Mouse (Mus musculus) liver, postnatal 0 days (tissue): Measurements from ENCODE around the gene Atp6v1c2. TPM values are rescaled to one million over a fixed set of nuclear protein-coding genes. Genes with fewer than 3 reads are reported as not detected.

Experiments used
- ATAC-seq: fragments of 200-750 bp; cut with Nextera tagmentation; 2 replicates; pipeline ENCODE4 v1.8.0; 2017; ENCODE audit warnings: mild to moderate bottlenecking, moderate library complexity
- DNase-seq: peaks from one replicate; pipeline ENCODE4 v3.0.0-alpha.2; 2016
- H3K27ac ChIP-seq: fragments of 300-500 bp; sonication (generic); 2 replicates; pipeline ENCODE4 v1.5.1; 2014; ENCODE audit warnings: antibody characterized with exemption, moderate library complexity, mild to moderate bottlenecking, low read depth
- H3K27me3 ChIP-seq: fragments of 300-500 bp; sonication (generic); 2 replicates; pipeline ENCODE4 v1.6.1; 2014; ENCODE audit warnings: low read length, control low read depth, mixed read lengths; ENCODE audit not compliant: insufficient read depth
- H3K36me3 ChIP-seq: fragments of 300-500 bp; sonication (generic); replicated peaks from 2 replicates; pipeline ENCODE4 v1.6.1; 2014; ENCODE audit warnings: mild to moderate bottlenecking, control low read depth, low read length, moderate library complexity, mixed read lengths; ENCODE audit not compliant: insufficient read depth
- H3K4me1 ChIP-seq: fragments of 300-500 bp; sonication (generic); 2 replicates; pipeline ENCODE4 v1.6.1; 2014; ENCODE audit warnings: antibody characterized with exemption, mild to moderate bottlenecking, control low read depth; ENCODE audit not compliant: insufficient read depth
- H3K4me2 ChIP-seq: fragments of 300-500 bp; sonication (generic); 2 replicates; pipeline ENCODE4 v1.6.1; 2014; ENCODE audit warnings: low read depth, mild to moderate bottlenecking, low read length, moderate library complexity, mixed read lengths
- H3K4me3 ChIP-seq: fragments of 300-500 bp; sonication (generic); 2 replicates; pipeline ENCODE4 v1.5.1; 2014; ENCODE audit warnings: low read depth, low read length
- H3K9ac ChIP-seq: fragments of 300-500 bp; sonication (generic); replicated peaks from 2 replicates; pipeline ENCODE4 v1.6.1; 2014; ENCODE audit warnings: mild to moderate bottlenecking, moderate library complexity
- H3K9me3 ChIP-seq: fragments of 300-500 bp; sonication (generic); 2 replicates; pipeline ENCODE4 v1.6.1; 2016; ENCODE audit warnings: mild to moderate bottlenecking, control low read depth, low read length, mixed read lengths
- CTCF ChIP-seq: sonication (generic); IDR thresholded peaks from 2 replicates; pipeline ENCODE4 v1.5.1; 2016; ENCODE audit warnings: antibody characterized with exemption, low read depth
- EP300 ChIP-seq: IDR thresholded peaks from 2 replicates; pipeline ENCODE4 v1.6.1; 2016; ENCODE audit warnings: antibody characterized with exemption, low read depth, mild to moderate bottlenecking
- WGBS: fragments of 180-500 bp; shearing (Covaris S2); extraction: QIAGEN DNeasy Blood & Tissue Kit; methylation state at CpG from one replicate; pipeline ENCODE4 v1.1.7; 2014; ENCODE audit not compliant: insufficient replicate concordance; 5-methylcytosine and 5-hydroxymethylcytosine counted together
- polyA plus RNA-seq: library from polyadenylated mRNA; unstranded; fragments of >200 nt; fragmentation: Nextera tagmentation; extraction: Ambion mirVana; gene quantifications from 2 replicates; pipeline ENCODE4 v1.2.1, GENCODE M21; 2015

Atp6v1c2 gene
- polyA plus RNA-seq, result 0.18 TPM in 2 replicates

DNA sequence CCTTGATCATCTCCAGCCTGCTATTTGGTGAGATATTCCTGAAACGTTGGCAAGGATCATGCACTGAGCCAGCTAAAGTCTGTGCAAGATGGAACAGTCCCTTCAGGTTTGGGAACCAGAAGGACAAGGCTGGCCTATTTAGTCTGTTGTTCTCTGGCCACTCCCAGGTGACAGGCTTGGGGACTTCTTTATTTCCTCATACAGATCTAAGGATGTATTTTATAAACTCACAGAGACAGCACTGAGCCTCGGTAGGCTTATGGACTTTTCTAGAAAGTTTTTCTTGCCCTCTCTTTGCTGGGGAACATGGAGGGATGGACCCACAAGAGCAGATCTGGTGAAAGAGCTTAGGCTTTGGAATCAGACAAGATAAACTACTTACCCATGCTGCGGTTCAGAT, at the start of gene Atp6v1c2:
TSS of gene Atp6v1c2 (minus strand) at position 101 of the 400 bp plus-strand sequence.
- no peaks in the 10 kb centered on the region for H3K9me3 ChIP-seq
- H3K4me2 ChIP-seq, result no peak within 1 kb of the TSS
- H3K27ac ChIP-seq, result no peak within 1 kb of the TSS
- H3K4me1 ChIP-seq, result peaks cover 6% of the 10 kb centered on the region; the same call in 1 of the 2 replicates
- DNase-seq (no peak), ATAC-seq (no peak)
- no peak for TF ChIP-seq CTCF
- TF ChIP-seq EP300, result no peak
- H3K9ac ChIP-seq, result no peak within 1 kb of the TSS
- H3K27me3 ChIP-seq, result peaks cover 11% of the 10 kb centered on the region
- no peak within 1 kb of the TSS for H3K4me3 ChIP-seq
- H3K36me3 ChIP-seq, result no peaks in the 10 kb centered on the region
- 54% methylated on average over 3 of the region's 3 CpGs for WGBS

DNA sequence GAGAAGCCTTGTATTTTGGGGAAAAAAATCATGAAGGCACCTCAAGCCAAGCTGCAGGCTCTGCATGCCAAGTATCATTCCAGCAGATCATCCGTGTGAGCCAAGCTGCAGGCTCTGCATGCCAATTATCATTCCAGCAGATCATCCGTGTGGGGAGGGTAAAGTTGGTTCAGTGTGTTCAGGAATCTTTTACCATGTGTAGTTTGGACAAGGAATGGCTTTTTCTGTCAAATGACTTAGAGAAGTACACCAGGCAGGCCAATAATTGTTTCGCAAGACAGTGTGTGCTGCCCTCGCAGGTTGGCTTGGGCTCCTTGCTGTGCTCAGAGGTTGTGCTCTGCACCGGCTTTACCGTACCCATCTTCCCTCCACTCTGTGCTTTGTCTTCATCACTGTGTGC, 47.4 kb upstream of the Atp6v1c2 start:
- H3K27ac ChIP-seq, result no peak overlapping the region
- no peak overlapping the region for H3K9ac ChIP-seq
- no peaks in the 10 kb centered on the region for H3K4me1 ChIP-seq
- H3K27me3 ChIP-seq, result no peaks in the 10 kb centered on the region
- H3K9me3 ChIP-seq, result no peaks in the 10 kb centered on the region
- TF ChIP-seq CTCF (no peak), EP300 (no peak)
- ATAC-seq (no peak), DNase-seq (no peak)
- H3K36me3 ChIP-seq, result peaks cover 25% of the 10 kb centered on the region
- 83% methylated on average over 6 of the region's 6 CpGs for WGBS
- H3K4me3 ChIP-seq, result no peak overlapping the region
- no peak overlapping the region for H3K4me2 ChIP-seq

- Histone ChIP-seq H3K27me3 (no peaks in the 10 kb centered on the region), H3K9me3 (no peaks in the 10 kb centered on the region), H3K4me2 (no peak overlapping the region), H3K9ac (no peak overlapping the region), H3K4me1 (no peaks in the 10 kb centered on the region), H3K4me3 (no peak overlapping the region), H3K36me3 (peaks cover 27% of the 10 kb centered on the region), H3K27ac (no peak overlapping the region)
- 76% methylated on average over 4 of the region's 4 CpGs for whole genome bisulfite sequencing
- TF ChIP-seq EP300, result no peak
- TF ChIP-seq CTCF, result no peak
- ATAC-seq (no peak), DNase-seq (no peak)
These were observed 46.1 kb upstream of the Atp6v1c2 start for GRCm38 (mm10) chr12:17375243-17375642.

DNA sequence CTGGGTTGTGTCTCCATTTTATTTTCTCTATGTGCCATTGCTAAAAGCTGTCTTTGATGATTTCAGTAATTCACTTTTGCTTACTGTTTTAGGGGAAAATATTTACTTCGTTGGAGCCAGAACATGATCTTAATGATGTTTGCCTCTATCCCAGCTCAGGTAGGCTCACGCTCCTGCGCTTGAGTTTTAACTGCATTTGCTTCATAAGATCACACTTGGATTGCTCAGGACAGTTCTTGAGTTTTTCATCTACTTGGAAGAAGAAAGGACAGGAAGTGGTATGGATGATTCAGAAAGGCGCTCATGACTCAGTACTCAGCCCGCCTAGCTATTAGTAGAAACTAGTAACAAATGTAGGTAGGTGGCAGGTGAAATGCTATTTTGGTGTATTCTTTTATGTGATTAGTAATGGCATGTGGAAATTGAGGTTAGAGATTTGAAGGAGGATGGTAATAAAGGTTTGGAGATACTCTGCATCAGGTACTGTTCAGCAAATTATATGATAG, 44.4 kb upstream of the Atp6v1c2 start:
- H3K9me3 ChIP-seq, result no peaks in the 10 kb centered on the region
- no peak for DNase-seq
- WGBS, result 90% methylated on average over 5 of the region's 5 CpGs
- H3K36me3 ChIP-seq, result peaks cover 40% of the 10 kb centered on the region
- ATAC-seq, result no peak
- TF ChIP-seq CTCF (no peak), EP300 (no peak)
- no peak overlapping the region for H3K27ac ChIP-seq
- H3K4me1 ChIP-seq, result no peaks in the 10 kb centered on the region
- no peaks in the 10 kb centered on the region for H3K27me3 ChIP-seq
- H3K9ac ChIP-seq, result no peak overlapping the region
- H3K4me2 ChIP-seq, result no peak overlapping the region
- no peak overlapping the region for H3K4me3 ChIP-seq

DNA sequence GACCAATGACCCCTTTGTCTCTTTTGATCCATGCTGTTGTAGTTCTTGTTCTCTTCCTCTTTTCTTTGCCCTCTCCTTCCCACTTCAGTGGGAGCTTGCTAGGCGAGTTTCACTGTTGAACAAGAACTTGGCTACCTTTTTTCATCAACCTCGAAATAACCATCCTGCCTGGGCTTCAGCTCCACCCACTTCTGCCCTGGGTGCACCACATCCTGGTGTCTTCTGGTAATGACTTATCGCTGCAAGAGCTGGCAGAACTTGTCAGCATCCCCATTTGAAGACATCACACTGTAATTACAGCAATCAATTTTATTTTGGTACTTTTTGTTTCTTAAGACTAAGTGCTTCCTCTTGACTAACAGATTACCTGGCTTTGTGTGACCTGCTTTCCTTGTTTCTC, 43.5 kb upstream of the Atp6v1c2 start:
- Histone ChIP-seq H3K4me3 (no peak overlapping the region), H3K36me3 (peaks cover 43% of the 10 kb centered on the region), H3K4me2 (no peak overlapping the region), H3K27ac (no peak overlapping the region), H3K9ac (no peak overlapping the region), H3K9me3 (no peaks in the 10 kb centered on the region), H3K27me3 (no peaks in the 10 kb centered on the region), H3K4me1 (no peaks in the 10 kb centered on the region)
- no peak for TF ChIP-seq EP300
- ATAC-seq (no peak), DNase-seq (no peak)
- 67% methylated on average over 3 of the region's 3 CpGs for WGBS

DNA sequence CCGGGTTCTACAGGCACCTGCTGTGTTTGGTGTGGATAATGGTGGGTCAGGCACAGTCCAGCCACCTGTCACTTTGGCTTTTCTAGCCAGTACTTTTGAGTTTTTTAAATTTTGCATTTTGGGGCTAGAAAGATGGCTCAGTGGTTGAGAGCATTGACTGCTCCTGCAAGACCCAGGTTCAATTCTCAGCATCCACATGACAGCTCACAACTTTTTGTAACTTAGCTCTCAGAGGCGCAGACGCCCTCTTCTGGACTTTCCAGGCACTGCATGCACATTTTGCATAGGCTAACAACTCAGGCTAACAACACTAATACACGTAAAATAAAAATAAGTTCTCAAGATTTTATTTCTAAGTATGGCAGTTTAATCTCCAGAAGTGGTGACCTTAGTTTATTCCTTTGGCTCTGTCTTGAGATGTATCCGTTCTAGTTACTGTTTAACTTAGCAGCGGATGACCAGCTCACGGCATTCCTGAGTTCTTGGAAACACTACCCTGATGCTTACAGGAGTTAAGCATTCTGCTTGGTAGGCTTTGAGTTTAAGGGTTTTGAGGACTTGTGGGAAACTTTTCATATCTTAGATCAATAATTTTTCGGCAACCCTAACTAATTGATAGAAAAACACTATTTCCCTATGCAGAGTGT, 42.6 kb upstream of the Atp6v1c2 start:
- Histone ChIP-seq H3K36me3 (peaks cover 46% of the 10 kb centered on the region), H3K9ac (no peak overlapping the region), H3K4me3 (no peak overlapping the region), H3K4me1 (no peaks in the 10 kb centered on the region), H3K4me2 (no peak overlapping the region), H3K27me3 (no peaks in the 10 kb centered on the region), H3K9me3 (no peaks in the 10 kb centered on the region), H3K27ac (no peak overlapping the region)
- ATAC-seq, result no peak
- WGBS, result 86% methylated on average over 8 of the region's 8 CpGs
- TF ChIP-seq CTCF, result peak; percentile 56
- TF ChIP-seq EP300, result no peak
- peak; percentile 27 for DNase-seq
